Mouse (Mus musculus): ENCODE data around the gene Shank2. TPM values are rescaled to one million over a fixed set of nuclear protein-coding genes. Genes with fewer than 3 reads are reported as not detected.

Shank2 gene
- 3.4 and 3.6 TPM in 2 replicates for polyA plus RNA-seq (2012; rRNA removed)

DNA sequence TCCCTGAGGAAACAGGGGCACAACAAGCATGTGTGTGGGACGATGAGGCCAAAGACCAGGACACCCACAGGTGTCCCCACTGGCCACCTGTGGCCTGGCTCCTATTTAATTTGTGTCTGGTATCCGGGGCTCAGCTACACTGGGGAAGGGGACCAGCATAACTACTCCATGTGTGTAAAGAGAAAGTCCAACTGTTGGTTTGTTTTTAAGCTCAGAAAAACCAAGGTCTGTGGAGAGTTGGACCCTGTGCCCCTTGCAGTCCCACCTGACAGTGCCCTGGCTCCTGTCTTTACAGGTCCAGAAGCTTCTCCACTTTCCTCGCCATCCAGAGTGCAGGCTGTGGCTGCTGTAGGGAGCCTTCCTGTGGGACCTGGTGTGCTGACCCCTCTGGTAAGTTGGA lies at the start of gene Shank2:
Gene Shank2, plus strand, starts transcription at position 301 of the 400 bp plus-strand sequence.

DNA sequence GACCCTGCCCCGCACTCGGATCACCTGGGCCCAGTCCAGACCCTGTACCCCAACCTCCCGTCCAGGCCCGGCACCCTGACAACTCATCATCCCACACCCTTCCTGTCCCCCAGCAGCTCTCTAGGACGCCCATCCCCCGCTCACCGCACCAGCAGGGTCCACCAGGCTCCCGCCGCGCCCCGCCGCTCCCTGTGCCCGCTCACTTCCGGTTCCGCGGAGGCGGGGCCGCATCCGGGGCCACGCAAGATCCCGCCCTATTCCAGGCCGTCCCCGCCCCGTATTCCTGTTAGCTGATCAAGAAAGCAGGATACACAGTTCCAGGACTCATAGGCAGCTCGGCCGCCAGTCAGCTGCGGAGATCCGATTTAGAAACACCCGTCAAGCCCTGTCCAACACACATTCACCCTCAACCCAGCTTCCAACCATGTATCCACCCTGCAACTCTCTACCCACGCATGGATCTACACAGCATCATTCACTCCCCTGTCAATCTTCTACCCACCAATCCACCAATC lies 468.9 kb downstream of the Shank2 start, which contains the start of gene Cttn:
Gene Cttn, minus strand, starts transcription at position 465 of the 515 bp plus-strand sequence.

Other genes with a start within 250 kb of the Shank2 start
- gene Osbpl5, start 244.9 kb upstream of the Shank2 start, polyA plus RNA-seq (2012; rRNA removed), result 115 and 127 TPM in 2 replicates
- gene Mrgprg, start 234.9 kb upstream of the Shank2 start, polyA plus RNA-seq (2012; rRNA removed), result not detected in 2 replicates
- 2.8 and 3.3 TPM in 2 replicates for gene Mrgpre, start 217.4 kb upstream of the Shank2 start, polyA plus RNA-seq (2012; rRNA removed)
- 13.8 and 15.4 TPM in 2 replicates for gene Nadsyn1, start 179.1 kb upstream of the Shank2 start, polyA plus RNA-seq (2012; rRNA removed)
- gene Dhcr7, start 178.8 kb upstream of the Shank2 start, polyA plus RNA-seq (2012; rRNA removed), result 225 and 367 TPM in 2 replicates
- 0.10 TPM in 1 of 2 replicates, not detected in the other for gene Gm498, start 135.1 kb upstream of the Shank2 start, polyA plus RNA-seq (2012; rRNA removed)

All from ovary, adult 2 months (tissue).